Mouse (Mus musculus): ENCODE data around the gene Kcnj1. TPM values are rescaled to one million over a fixed set of nuclear protein-coding genes. Genes with fewer than 3 reads are reported as not detected.

Kcnj1 gene
- polyA plus RNA-seq, 1 experiment from 2014 or later: 0.07 TPM

DNA sequence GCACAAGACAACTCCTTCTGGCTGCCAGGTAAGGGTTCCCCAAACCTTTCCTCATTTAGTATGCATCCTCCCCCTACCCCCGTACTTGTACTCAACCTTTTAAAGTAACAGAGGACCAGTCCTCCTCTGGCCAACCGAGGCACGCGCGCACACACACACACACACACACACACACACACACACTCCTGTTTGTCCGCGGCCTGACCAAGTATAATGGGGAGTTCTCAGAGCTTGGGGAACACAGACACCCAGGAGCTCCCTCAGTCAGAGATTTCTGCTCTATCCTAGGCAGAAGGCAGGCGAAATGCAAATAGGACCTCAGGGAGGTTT, 36.4 kb downstream of the Kcnj1 start:
- Histone ChIP-seq H3K4me3 (ENCODE audit: low read length) (peak overlapping the region; percentile 63), H3K9me3 (replicated peaks; ENCODE audit: control insufficient read depth, low read length) (no peaks in the 10 kb centered on the region), H3K9ac (ENCODE audit: low read length) (peak overlapping the region; percentile 75), H3K27ac (ENCODE audit: low read length) (no peak overlapping the region), H3K4me1 (ENCODE audit: control insufficient read depth, insufficient read depth, low read length) (peaks cover 15% of the 10 kb centered on the region), H3K4me2 (ENCODE audit: low read depth, low read length) (peak overlapping the region; percentile 99), H3K27me3 (ENCODE audit: control insufficient read depth, insufficient read depth, low read length) (peaks cover 9% of the 10 kb centered on the region), H3K36me3 (ENCODE audit: control insufficient read depth, insufficient read depth) (no peaks in the 10 kb centered on the region)
- ATAC-seq (replicated peaks; ENCODE audit: extremely low read depth, insufficient read depth, low FRiP score): no peak
- 14% methylated on average over 8 of the region's 8 CpGs for WGBS

DNA sequence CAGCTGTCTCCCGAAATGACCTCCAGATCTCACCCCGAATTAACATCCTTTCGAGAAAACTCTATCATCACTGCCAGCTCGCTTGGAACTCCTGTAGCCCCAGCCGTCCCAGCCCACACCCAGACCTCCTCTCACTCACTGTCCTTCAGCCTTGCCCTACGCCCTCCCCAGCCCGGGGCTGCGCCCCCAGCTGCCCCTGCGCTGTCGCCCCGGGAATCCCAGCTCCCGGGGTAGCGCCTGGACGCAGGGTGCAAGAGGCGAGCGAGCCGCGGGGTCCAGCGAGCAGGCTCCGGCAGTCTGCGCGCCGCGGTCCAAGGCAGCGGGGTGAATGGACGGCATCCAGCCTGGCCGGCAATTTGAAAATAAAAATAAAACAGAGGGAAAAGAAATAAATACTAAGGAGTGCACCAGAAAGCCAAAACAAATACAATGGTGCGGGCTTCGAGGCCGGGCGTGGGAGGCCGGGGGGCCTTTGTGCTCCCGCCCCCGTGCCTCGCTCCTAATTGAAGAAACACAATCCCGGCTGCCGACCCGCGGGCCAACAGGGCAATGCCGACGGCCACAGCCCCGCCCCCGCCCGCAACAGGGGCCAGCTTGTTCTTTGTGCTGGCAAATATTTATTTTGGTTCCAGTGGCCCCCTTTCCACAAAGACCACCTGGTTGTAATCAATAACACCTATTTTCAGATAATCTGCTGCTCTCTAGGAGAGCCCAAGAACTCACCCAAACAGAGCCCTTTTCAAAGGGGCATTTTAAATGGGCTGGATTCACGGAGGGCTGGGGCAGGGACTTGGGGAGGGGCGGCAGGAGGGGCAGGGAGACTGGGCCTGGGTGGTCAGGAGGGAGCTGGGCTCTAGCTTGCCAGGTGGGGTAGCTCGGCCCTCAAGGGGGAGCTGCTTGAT, 37.0 kb downstream of the Kcnj1 start:
- Histone ChIP-seq H3K4me2 (ENCODE audit: low read depth, low read length) (peak overlapping the region; percentile 99), H3K4me3 (ENCODE audit: low read length) (peak overlapping the region; percentile 63), H3K4me1 (ENCODE audit: control insufficient read depth, insufficient read depth, low read length) (peaks cover 15% of the 10 kb centered on the region), H3K9ac (ENCODE audit: low read length) (peak overlapping the region; percentile 75), H3K36me3 (ENCODE audit: control insufficient read depth, insufficient read depth) (no peaks in the 10 kb centered on the region), H3K9me3 (replicated peaks; ENCODE audit: control insufficient read depth, low read length) (no peaks in the 10 kb centered on the region), H3K27me3 (ENCODE audit: control insufficient read depth, insufficient read depth, low read length) (peaks cover 9% of the 10 kb centered on the region), H3K27ac (ENCODE audit: low read length) (no peak overlapping the region)
- no peak; the same call in 1 of the 2 replicates for ATAC-seq (replicated peaks; ENCODE audit: extremely low read depth, insufficient read depth, low FRiP score)
- 3% methylated on average over 47 of the region's 47 CpGs for WGBS

DNA sequence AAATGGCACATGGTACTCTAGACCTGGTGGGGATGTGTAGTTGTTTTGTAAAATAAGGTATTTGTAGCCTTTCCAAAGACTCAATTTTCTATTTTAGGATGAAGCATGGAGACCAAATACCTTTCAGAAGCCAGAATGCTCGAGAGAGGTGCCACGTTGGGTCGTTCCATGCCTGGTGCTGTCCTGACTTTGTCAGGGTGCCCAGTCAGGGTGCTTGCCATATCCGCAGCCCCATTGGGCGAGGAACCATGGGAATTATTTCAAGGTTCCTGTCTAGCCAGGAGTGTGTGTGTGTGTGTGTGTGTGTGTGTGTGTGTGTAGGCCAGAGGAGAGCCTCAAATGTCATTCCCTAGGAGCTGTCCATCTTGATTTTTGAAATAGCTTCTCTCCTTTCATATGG, 38.4 kb downstream of the Kcnj1 start:
- 79% methylated on average over 5 of the region's 5 CpGs for WGBS
- ATAC-seq (replicated peaks; ENCODE audit: extremely low read depth, insufficient read depth, low FRiP score): no peak
- Histone ChIP-seq H3K36me3 (ENCODE audit: control insufficient read depth, insufficient read depth) (no peaks in the 10 kb centered on the region), H3K4me1 (ENCODE audit: control insufficient read depth, insufficient read depth, low read length) (peaks cover 15% of the 10 kb centered on the region), H3K9ac (ENCODE audit: low read length) (no peak overlapping the region), H3K4me2 (ENCODE audit: low read depth, low read length) (no peak overlapping the region), H3K27ac (ENCODE audit: low read length) (no peak overlapping the region), H3K27me3 (ENCODE audit: control insufficient read depth, insufficient read depth, low read length) (peaks cover 9% of the 10 kb centered on the region), H3K4me3 (ENCODE audit: low read length) (no peak overlapping the region), H3K9me3 (replicated peaks; ENCODE audit: control insufficient read depth, low read length) (no peaks in the 10 kb centered on the region)

DNA sequence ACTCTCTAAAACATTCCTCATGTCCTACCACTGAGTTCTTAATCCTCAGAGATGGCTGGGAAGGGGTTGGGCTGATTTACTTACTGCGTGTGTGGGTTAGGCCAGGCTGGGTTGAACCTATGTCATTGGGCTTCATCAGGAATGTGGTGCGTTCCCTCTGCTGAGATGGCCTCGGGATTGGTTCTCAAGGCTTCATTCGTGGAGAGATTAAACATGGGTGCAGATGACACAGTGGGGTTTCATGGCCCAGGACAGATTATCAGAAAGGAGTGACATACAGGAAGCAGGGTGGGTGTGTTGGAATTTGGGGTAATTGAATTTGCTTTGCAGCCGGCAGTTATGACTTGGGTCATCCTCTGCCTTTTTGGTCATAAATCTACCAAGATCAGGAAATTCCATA, 39.2 kb downstream of the Kcnj1 start:
- Histone ChIP-seq H3K9me3 (replicated peaks; ENCODE audit: control insufficient read depth, low read length) (no peaks in the 10 kb centered on the region), H3K9ac (ENCODE audit: low read length) (no peak overlapping the region), H3K27me3 (ENCODE audit: control insufficient read depth, insufficient read depth, low read length) (peaks cover 9% of the 10 kb centered on the region), H3K36me3 (ENCODE audit: control insufficient read depth, insufficient read depth) (no peaks in the 10 kb centered on the region), H3K27ac (ENCODE audit: low read length) (no peak overlapping the region), H3K4me2 (ENCODE audit: low read depth, low read length) (no peak overlapping the region), H3K4me3 (ENCODE audit: low read length) (no peak overlapping the region), H3K4me1 (ENCODE audit: control insufficient read depth, insufficient read depth, low read length) (peaks cover 15% of the 10 kb centered on the region)
- whole genome bisulfite sequencing: 83% methylated on average over 5 of the region's 5 CpGs
- no peak for ATAC-seq (replicated peaks; ENCODE audit: extremely low read depth, insufficient read depth, low FRiP score)

DNA sequence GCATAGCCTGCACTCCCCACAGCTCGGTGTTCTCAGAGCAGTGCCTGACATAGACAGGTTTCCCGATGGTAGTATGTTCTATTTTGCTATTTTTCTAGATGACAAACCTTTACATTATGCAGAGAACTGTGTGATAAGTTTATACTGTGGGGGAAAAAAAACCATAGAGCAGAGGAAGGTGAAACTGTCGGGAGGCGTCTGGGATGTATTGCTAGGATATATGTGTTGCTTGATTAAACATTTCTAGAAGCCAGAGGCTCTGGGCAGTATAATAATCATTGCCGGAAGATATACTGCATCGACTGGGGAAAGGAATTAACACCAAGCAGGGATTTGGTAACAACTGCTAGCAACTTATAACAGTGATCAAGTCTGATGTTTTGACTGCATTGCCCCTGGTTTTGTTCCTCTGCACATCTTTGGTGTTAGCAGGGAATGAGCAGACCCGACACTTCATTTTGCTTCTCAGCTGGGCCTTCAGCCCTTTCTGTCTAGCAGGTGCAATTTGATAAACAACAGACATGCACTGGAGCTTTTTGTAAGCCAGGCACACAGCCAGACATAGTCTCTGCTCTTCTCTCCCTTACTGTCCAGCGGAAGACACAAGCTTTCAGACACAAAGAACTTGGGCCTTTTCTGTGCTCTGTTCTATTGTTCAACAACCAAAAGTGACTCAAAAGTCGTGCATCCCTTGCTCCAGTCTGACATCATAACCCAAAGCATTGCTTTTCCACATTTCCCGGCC, 40.7 kb downstream of the Kcnj1 start:
- H3K4me3 ChIP-seq (ENCODE audit: low read length): no peak overlapping the region
- ATAC-seq (replicated peaks; ENCODE audit: extremely low read depth, insufficient read depth, low FRiP score): 0 out of 2 replicates have a peak, but pooled peaks have one; percentile 14
- no peaks in the 10 kb centered on the region for H3K36me3 ChIP-seq (ENCODE audit: control insufficient read depth, insufficient read depth)
- H3K27me3 ChIP-seq (ENCODE audit: control insufficient read depth, insufficient read depth, low read length): peaks cover 6% of the 10 kb centered on the region
- peaks cover 19% of the 10 kb centered on the region for H3K4me1 ChIP-seq (ENCODE audit: control insufficient read depth, insufficient read depth, low read length)
- H3K9ac ChIP-seq (ENCODE audit: low read length): no peak overlapping the region
- no peaks in the 10 kb centered on the region for H3K9me3 ChIP-seq (replicated peaks; ENCODE audit: control insufficient read depth, low read length)
- 52% methylated on average over 10 of the region's 10 CpGs for WGBS
- no peak overlapping the region for H3K4me2 ChIP-seq (ENCODE audit: low read depth, low read length)
- H3K27ac ChIP-seq (ENCODE audit: low read length): no peak overlapping the region

DNA sequence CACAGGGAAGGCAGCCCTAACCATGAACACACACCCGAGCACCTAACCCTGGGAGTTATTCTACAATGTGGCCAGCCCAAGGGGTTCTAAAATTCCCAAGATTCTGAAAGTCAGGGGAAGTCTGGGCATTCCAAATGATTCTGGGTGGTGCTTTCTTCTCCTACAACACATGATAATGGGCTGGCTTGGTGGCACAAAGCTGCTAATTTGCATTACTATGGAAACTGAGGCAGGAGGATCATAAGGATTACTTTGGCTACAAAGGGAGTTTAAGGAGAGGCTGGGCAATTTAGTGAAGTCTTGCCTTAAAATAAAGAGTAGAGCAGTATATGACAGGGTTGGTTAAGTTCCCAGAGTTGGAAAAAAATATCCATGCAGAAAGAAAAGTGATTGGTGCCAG, 42.7 kb downstream of the Kcnj1 start:
- WGBS: 67% methylated on average over 1 of the region's 1 CpGs
- no peak for ATAC-seq (replicated peaks; ENCODE audit: extremely low read depth, insufficient read depth, low FRiP score)
- no peak overlapping the region for H3K27ac ChIP-seq (ENCODE audit: low read length)
- no peaks in the 10 kb centered on the region; the same call in 1 of the 2 replicates for H3K27me3 ChIP-seq (ENCODE audit: control insufficient read depth, insufficient read depth, low read length)
- no peak overlapping the region for H3K4me2 ChIP-seq (ENCODE audit: low read depth, low read length)
- no peaks in the 10 kb centered on the region for H3K36me3 ChIP-seq (ENCODE audit: control insufficient read depth, insufficient read depth)
- no peaks in the 10 kb centered on the region for H3K9me3 ChIP-seq (replicated peaks; ENCODE audit: control insufficient read depth, low read length)
- H3K4me1 ChIP-seq (ENCODE audit: control insufficient read depth, insufficient read depth, low read length): peaks cover 12% of the 10 kb centered on the region
- no peak overlapping the region for H3K4me3 ChIP-seq (ENCODE audit: low read length)
- H3K9ac ChIP-seq (ENCODE audit: low read length): no peak overlapping the region

DNA sequence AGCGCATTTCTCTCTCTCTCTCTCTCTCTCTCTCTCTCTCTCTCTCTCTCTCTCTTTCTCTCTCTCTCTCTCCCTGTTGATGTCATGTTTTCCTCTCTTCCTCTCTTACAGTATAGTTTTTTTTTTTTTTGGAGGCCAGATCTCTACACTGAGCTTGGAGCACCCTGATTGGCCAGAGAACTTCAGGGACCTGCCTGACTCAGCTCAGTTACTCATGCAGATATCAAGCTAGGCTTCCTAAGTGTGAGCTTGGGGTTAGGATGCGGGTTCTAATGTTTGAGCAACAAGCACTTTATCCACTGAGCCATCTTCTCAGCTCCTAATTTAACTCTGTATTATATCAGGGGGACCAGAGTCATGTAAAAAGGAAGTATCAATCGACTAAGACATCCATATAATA, 43.7 kb downstream of the Kcnj1 start:
- Histone ChIP-seq H3K4me3 (ENCODE audit: low read length) (no peak overlapping the region), H3K27me3 (ENCODE audit: control insufficient read depth, insufficient read depth, low read length) (no peaks in the 10 kb centered on the region; the same call in 1 of the 2 replicates), H3K4me2 (ENCODE audit: low read depth, low read length) (no peak overlapping the region), H3K4me1 (ENCODE audit: control insufficient read depth, insufficient read depth, low read length) (peaks cover 12% of the 10 kb centered on the region), H3K36me3 (ENCODE audit: control insufficient read depth, insufficient read depth) (no peaks in the 10 kb centered on the region), H3K9ac (ENCODE audit: low read length) (no peak overlapping the region), H3K27ac (ENCODE audit: low read length) (no peak overlapping the region), H3K9me3 (replicated peaks; ENCODE audit: control insufficient read depth, low read length) (no peaks in the 10 kb centered on the region)
- 84% methylated on average over 3 of the region's 3 CpGs for WGBS
- no peak for ATAC-seq (replicated peaks; ENCODE audit: extremely low read depth, insufficient read depth, low FRiP score)

DNA sequence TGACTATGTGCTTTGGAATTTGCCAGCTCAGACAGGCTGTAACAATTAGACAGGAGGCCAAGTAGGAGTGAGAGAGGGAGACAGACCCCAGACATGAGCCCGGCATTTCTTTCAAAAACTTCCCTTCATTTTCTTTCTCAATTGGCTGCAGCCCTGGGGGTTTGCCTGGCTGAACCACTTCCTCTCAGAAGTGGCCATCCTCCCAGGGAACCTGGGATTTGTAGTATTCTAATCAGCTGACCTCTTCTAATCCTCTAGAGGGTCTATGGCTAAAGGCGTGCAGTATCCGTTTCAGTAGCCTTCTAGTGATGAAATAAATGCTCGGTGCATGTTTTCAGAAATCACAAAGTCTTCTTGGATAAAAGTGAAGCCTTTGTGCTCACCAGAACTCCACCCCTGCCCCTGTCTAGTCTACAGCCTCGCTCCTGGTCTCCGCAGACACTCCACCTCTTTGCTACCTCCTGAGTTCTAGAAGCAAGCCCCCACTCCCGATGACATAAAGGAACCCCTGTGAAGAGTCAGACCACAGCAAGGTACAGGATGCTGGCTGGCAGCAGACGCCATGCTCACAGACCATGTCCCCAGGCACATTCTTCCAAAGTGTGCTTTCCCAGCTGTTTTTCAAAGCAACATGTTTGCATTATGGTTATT, 45.3 kb downstream of the Kcnj1 start:
- H3K4me2 ChIP-seq (ENCODE audit: low read depth, low read length): no peak overlapping the region
- no peaks in the 10 kb centered on the region for H3K27me3 ChIP-seq (ENCODE audit: control insufficient read depth, insufficient read depth, low read length)
- peaks cover 12% of the 10 kb centered on the region for H3K4me1 ChIP-seq (ENCODE audit: control insufficient read depth, insufficient read depth, low read length)
- no peaks in the 10 kb centered on the region for H3K9me3 ChIP-seq (replicated peaks; ENCODE audit: control insufficient read depth, low read length)
- no peak for ATAC-seq (replicated peaks; ENCODE audit: extremely low read depth, insufficient read depth, low FRiP score)
- H3K4me3 ChIP-seq (ENCODE audit: low read length): no peak overlapping the region
- WGBS: 45% methylated on average over 8 of the region's 8 CpGs
- no peaks in the 10 kb centered on the region for H3K36me3 ChIP-seq (ENCODE audit: control insufficient read depth, insufficient read depth)
- H3K9ac ChIP-seq (ENCODE audit: low read length): no peak overlapping the region
- H3K27ac ChIP-seq (ENCODE audit: low read length): no peak overlapping the region

DNA sequence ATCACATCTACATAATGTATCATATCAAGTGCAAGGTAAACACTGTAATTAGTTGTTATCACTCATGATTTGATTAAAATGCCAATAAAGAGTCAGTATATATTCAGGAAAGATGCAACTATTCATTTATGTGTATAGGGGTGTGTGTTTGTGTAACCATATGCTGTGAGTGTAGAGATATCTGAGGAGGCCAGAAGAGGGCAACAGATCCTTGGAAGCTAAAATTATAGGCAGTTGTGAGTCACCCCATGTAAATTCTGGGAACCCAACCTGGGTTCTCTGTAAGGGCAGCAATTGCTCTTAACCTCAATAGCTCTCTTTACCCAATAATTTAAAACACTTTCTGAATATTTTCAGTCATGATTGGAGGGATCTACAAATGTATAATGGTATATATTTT, 48.4 kb downstream of the Kcnj1 start:
- no peak overlapping the region for H3K27ac ChIP-seq (ENCODE audit: low read length)
- no peak overlapping the region for H3K9ac ChIP-seq (ENCODE audit: low read length)
- no peaks in the 10 kb centered on the region for H3K27me3 ChIP-seq (ENCODE audit: control insufficient read depth, insufficient read depth, low read length)
- ATAC-seq (replicated peaks; ENCODE audit: extremely low read depth, insufficient read depth, low FRiP score): no peak
- H3K36me3 ChIP-seq (ENCODE audit: control insufficient read depth, insufficient read depth): peaks cover 10% of the 10 kb centered on the region; the same call in 1 of the 2 replicates
- H3K4me1 ChIP-seq (ENCODE audit: control insufficient read depth, insufficient read depth, low read length): 0 out of 2 replicates have a peak, but pooled peaks cover 4% of the 10 kb centered on the region
- H3K4me2 ChIP-seq (ENCODE audit: low read depth, low read length): no peak overlapping the region
- no peak overlapping the region for H3K4me3 ChIP-seq (ENCODE audit: low read length)
- no peaks in the 10 kb centered on the region for H3K9me3 ChIP-seq (replicated peaks; ENCODE audit: control insufficient read depth, low read length)

All from heart, embryonic 16.5 days (tissue).